Mouse (Mus musculus): ENCODE results near the gene Cacnb4.

Gene Cacnb4

DNA sequence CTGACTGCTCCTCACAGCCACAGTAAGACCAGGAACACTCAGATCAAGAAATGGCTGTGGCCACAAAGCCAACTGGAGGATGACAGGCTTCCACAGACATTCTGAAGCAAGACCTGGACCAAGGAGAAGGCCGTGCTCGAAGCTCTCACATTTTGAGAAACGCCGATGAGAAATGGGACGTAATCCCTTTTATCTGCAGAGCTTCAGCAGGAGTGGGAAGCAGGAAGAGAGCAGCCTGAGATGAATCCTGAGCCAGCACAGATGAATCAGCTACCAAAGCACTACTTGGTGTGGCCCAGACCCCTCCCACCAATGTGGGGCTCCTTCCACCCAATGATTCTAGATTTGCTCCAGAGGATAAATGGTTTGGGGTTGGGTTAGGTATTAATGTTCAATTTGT is 113.4 kb downstream of the Cacnb4 start:
- DNase-seq, result no peak

DNA sequence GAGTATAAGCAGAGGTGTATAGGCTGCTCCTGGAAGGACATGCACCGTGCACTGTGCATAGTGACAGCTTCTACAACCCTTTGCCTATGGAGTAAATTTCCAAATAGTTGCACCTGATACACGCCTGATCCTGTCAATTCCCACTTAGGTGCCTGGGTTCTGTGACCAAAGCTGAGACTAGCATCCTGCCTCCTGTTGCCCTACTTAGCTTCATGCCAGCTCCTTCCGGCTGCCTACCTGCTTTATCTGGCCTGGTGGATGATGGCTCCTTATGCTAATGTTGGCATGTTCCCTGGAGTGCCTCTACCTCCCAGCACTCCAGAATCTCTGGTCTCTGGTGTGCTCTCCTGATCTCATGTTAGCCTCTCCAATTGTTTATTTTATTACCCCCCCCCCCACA is 114.3 kb downstream of the Cacnb4 start:
- no peak for DNase-seq

DNA sequence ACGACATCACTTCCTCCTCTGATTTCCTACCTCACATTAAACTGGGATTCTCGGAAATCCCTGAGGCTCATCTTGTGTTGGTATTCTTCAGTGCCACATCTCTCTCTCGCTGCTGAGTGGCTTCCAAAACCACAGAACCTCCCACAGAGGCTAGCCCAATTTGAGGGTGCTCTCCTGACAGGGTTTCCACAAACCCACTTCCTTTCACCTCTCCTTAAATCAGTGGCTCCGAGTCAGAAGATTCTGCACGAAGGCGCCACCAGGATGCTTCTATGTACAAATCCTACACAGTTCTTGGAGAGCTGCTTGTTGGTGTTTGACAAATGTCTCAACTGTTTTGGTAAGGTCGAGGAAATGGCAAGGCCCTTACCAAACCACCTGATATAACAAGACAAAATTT is 115.5 kb downstream of the Cacnb4 start:
- DNase-seq, result no peak

DNA sequence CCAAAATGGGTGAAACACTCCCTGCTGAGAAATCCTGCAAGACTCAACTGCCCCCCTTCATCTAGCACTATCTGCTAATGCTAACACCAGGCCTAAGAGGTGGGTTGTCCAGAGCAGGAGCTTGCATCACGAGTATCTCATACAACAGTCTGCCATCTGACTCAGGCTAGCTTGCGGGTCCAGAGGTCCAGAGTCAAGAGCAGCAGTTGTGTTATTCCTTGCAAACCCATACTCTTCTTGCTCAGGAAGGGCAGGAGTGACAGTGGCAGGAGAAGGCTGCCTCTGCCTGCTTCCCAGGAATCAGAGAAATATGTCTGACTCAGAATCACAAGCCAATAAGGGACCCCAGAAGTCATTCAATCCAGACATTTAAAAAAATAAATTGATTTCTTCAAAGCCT is 116.4 kb downstream of the Cacnb4 start:
- DNase-seq, result no peak

DNA sequence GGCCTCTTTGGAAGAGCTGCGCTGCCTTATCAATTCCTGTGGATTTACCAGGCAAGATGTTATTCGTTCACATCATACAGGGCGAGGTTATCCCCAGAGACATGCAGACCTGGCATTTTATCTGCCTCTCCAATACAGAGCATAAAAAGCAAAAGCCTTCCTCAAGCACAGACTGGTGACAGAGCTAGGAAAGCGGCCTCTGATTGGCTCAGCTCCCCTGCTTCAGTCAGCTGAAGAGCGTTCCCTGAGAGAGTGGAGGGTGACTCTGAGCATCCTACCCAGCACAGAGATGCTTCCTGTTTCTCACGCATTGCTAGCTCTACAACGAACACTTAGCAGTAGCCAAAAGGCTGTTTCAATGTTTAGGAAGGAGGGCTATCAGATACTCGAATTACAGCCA is 118.2 kb downstream of the Cacnb4 start:
- DNase-seq, result peak; percentile 81

DNA sequence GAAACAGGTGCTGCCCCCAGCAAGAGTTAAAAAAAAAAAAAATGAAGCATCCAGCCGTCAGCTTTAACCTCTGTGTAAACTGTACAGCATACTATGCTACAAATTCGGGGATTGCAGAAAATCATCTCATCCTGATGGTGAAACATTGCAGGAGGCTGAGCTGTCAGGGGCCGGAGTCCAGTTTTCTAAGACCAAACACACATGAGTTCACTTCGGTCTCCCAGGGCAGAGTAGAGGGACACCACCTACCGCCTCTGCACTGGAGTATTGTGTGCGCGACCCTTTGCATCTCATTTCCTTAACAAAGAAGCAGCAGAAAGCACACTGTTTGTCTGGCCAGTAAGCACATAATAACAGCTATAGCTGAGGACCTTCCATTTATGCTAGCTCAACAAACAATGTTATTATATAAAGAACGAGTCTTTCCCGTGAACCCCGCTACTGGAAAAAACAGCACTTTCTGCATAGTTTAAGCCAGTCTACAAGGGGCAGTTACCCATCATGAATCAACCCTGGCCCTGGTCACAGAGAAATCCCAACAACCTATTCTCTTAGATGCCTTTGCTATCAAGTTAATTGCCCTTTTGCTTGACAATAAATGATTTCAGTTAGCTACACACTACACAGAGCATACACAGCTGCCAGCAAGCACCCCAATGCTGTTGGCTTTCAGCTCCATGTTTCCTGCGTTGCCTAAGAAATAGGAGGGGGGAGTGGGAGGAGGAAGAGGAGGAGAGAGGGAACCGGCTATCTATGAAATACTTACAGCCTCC is 118.9 kb downstream of the Cacnb4 start:
- no peak for DNase-seq

DNA sequence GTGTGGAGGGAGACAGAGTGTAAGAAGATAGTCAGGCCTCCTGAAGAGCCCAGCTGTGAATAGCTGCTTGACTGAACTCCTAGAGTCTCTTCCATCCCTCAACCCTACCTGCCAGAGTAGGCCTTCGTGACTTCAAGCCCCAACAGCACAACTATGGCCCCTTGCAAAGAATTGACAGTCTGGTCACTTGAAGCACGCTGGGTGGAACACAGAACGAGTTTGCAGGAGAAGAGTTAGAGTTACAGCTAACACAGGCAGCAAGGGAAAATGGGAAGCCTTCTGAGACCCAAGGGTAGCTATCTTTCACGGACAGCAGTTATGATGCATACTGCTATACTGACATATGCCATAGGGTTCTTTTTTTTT is 119.7 kb downstream of the Cacnb4 start:
- no peak for DNase-seq

DNA sequence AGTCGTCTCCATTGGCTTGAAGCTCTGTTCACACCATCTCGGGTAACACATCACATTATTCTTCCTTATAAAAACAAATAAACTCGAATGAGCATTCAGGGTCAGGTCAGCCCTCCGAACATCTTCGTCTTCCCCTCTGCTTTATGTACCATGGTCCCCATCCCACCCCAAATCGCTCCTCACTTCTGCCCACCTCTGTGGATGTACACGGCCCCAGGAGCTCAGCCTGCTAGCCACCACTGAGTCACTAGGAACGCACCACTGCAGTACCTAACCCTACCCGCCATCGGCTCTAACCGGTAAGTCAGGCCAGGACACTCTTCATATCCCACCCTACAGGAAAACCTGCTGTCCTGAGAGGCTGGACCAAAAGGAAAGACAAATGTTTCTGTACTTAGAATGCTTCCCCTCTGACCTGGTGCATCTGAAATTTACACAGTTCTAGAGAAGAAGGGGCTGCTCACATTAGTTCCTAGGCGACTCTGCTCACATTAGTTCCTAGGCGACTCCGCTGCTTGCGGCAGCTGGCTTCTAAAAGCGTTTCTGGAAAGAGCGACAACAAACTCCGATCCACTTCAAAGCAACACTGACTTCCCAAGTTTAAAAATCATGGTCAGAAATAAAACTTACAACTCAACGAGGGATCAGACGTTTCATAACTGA is 120.2 kb downstream of the Cacnb4 start:
- DNase-seq, result no peak

DNA sequence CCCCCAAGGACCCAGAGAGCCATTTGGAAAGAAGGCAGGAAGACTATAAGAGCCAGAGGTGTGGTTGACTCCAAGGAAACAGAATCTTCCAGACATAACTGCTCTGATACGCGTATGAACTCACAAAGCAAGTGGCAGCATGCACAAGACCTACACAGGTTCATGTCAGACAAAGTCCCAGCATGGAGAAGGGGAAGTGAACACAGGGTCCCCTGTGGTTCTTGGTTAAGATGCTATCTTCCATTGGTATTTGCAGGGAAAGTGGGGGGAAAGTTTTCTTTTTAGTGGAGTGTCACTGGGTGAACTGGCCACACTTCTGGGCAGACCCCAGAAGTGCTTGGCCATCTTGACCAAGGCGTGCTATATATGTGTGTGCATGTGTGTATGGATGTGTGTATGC is 128.2 kb downstream of the Cacnb4 start:
- no peak for DNase-seq

DNA sequence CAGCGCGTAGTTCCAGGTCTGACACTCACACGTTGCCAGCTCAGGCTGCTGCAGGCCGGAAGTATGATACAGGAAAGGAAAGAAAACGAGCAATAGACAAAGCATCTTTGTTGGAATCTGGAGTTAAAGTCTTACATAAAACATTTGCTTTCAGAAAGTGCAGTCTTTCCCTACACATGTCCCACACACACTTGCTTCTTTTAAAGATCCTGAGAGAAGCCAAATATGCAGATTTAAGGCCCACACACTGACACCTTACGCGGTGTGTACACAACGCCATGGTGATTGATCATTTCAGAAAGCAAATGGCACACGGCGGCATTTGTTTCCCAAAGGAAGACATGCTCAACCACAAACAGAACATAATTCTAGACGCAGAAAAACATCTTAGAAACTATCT is 129.3 kb downstream of the Cacnb4 start:
- DNase-seq, result no peak

DNA sequence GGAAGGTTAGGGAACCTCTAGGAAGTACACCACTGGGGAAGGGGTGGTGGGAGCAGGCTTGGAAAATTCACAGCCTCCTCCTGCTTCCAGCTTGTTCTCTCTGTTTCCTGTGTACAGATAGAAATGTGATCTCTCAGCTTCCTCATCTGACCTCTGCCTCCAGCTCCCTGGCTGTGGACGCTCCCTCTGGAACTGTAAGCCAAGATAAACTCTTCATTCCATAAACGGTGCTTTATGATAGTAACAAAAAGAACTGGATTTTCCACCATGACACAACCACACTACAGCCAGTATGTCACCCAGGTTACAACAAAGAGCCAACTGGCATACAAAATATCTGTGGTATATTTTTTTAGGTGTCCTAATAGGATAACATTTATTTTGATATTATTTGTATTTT is 132.1 kb downstream of the Cacnb4 start:
- DNase-seq, result no peak

DNA sequence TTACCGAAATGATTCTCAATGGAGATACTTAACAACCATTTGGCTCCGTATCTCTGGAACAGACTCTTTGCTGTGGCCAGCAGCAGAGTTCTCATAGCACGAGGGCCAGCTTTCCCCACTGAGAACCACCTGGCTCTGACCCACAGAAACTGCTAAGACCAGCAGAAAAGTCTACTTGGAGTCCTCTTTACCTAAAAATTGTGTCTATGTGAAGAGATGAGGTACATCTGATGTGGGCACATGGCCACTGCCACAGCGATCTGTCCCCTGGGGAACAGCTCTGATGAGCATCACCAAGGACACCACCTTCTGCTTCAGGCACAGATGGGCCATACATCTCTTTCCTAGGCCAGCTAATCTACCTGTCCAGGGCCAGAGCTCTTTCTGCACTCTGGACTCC is 135.6 kb downstream of the Cacnb4 start:
- DNase-seq, result no peak

DNA sequence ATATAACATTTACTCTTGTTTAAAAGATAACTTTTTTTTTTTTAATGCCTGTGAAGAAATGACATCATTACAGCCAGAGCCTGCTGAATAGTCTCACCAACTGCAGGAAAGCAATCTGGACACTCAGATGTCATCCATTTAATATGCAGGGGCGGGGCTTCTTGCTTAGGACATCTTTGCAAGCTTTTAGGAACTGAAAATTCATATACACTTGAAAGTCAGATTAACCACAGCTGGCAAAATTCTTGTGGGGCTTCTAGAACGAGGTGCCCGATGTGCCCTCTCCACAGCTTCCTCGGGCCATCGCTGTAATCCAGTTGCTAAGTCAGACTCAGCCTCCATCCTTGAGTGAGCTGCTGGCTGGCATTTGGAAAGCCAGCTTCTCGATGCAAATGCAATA is 137.3 kb downstream of the Cacnb4 start:
- no peak for DNase-seq

DNA sequence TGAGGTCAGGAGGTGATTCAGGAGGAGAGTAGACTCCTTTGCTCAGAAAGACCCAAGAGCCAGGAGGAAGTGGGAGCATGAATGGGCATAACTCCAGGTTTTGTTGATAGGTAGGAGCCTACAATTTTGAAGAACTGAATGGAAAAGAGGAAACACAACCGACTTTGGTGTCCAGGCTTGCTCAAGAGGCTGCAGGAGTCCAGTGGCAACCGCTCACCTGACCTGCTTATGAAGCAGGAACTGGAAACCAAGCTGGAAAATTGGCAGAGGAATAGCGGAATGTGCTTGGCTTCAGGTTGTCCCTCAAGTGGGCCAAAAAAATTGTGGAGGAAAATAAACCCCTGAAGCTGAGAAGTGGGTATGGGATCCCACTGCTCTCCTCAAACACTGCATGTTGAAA is 139.0 kb downstream of the Cacnb4 start:
- no peak for DNase-seq

DNA sequence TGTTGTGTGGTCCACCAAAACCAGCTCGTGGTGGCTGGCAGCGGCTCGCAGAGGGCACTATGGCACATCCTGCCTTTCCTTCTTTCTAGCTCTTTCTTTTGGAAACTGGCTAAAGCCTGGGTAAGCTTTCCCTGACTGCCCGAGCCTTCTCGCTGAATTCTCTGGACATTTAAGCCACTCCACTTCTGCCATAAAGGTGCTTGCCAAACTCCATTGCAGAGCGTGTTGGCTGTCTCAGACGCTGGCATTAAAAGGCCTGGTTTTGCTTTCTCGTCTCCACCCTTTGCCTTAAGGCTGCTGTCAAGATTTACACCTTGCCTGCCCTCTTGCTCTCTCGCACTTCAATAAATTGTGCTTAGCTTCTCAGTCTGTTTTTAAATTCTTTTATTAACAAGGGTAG is 139.5 kb downstream of the Cacnb4 start:
- no peak for DNase-seq

DNA sequence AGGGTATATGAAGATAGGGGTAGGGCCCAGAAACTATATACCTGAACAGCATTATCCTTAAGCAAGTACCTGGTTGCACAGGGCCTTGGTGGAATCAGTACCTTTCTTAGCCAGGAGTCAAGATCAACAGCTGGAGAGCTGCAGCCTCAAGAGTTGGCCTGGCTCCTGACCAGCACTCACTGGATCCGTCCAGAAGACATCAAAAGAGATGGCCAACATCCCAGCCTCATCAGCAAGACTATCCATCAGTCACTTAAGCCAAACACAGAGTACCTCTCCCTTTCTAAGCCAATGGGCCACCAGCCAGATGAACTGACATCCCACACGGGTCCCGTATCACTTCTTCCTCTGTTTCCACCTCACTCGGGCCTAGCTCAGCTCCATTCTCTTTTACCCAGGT is 140.1 kb downstream of the Cacnb4 start:
- no peak for DNase-seq

DNA sequence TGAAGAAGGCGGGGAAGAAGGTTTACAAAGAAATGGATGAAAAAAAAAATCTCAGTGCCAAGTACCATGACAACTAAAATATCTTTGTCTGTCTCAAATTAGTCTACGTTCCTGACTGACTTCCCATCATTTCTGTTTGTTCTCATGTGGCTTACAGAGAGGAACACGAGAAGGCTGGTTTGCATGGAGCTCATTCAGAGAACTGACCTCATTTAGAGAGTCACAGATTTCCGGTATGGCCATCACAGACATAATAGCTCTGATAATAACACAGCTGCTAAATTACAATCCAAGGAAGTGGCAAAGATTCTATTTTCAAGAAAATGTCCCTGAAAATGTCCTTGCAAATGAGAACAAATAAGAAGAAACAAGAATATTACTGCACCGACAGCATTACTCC is 142.9 kb downstream of the Cacnb4 start:
- no peak for DNase-seq

DNA sequence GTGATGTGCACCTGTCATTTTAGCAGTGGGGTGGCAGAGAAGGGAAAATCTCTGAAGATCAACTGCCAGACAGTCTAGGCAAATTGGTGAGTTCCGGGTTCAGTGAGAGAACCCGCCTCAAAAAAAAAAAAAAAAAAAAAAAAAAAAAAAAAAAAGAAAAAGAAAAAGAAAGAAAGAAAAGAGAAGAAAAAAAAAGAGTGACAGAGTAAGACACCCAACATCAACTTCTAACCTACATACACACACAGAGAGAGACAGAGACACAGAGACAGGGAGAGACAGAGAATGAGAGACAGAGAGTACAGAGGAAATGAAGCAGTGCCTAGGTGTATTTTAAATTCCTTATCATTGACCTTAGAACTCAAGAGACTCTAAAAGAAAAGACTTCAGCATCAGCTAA is 146.1 kb downstream of the Cacnb4 start:
- DNase-seq, result no peak

DNA sequence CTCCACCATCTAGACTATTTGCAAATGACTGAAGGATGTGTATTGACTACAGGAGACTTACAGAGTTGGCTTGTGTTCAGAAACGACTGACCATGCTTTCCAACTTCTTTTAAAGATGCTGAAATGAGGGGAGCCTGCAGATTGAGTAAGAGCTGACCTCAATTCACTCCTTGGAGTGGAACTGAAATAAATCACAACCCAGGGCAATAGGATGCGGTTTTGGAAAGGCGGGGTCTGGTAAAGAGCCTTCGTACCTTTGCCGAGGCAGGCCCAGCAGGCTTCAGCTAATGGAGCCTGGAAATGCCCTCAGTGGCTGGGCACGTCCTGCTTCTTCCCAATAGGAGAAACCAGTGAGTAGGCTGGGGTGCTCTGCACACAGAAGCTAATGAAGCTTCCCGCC is 147.4 kb downstream of the Cacnb4 start:
- DNase-seq, result no peak

DNA sequence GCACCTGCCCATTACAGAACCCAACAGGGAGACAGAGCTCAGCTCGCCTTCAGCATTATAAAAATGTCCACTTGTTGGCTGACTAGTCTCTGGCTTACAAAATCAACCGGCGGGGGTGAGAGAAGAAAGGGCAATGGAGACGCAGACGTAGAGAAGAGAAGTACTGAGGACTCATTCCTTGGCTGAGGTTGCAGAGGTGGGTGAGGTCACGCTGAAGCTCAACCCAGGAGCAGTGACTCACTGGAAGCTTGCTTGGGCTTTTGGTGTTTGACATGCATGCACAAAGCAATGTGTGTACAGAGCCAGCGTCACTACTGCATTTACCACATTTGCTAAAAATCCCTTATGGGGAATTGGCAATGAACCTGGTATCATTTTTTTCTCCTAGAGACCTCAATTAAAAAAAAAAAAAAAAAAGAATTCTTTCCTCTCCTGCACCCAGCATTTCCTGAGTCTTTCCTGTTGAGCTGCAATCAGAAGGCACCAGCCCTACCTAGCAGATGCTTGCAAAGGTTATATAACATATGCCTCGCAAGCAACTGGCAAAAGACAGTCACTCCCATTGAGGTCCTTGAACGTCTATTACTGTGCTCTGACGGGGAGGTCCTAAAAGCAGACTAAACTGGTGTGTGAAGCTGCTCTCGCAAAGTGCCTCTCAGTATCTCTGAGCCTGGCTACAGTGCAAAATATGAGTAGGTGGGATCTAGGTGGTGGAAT is 150.6 kb downstream of the Cacnb4 start:
- DNase-seq, result no peak

DNA sequence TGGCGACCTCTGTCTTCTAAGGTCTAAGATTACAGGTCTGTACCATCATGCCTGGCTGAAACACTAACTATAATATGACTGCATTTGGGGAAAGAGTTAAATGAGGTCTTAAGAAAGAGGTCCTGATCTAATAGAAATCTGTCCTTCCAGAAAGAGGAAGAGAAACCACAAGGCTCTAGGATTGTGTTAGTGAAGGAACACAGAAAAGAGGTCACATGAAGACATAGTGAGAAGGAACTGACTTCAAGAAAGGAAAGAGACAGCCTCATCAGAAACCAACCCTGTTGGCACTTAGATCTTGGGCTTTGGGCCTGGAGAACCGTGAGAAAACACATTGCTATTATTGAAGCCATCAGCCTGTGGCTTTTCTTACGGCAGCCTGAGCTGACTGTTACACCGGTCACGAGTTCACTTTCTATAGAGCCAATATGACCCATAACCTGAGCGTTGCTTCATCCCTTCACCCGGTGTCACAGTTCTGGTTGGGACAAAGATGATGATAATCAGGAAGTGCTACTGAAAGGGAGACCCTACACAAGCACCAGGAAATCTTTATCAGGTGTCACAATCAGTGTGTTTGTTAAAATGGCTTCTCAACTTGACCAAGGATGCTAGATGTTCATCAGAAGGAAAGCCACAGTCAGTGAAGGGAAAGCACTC is 153.4 kb downstream of the Cacnb4 start:
- no peak for DNase-seq

DNA sequence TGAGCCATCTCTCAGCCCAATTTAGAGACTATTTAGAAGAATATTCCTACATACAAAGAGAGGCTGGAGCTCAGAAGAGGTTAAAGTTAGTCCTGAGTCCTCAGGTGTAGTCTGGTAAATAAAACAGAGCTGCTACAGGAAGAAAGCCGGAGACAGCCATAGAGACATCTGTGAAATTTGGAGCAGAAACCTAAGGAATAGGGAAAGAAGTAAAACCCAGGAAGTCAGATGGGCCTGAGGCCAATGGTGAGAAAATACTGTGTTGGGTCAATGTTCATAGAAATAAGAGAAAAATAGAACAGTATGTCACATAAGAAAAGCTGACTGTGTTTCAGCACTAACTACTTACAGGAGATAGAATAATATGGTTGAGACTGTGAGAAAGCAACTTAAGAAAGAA is 155.6 kb downstream of the Cacnb4 start:
- DNase-seq, result no peak

DNA sequence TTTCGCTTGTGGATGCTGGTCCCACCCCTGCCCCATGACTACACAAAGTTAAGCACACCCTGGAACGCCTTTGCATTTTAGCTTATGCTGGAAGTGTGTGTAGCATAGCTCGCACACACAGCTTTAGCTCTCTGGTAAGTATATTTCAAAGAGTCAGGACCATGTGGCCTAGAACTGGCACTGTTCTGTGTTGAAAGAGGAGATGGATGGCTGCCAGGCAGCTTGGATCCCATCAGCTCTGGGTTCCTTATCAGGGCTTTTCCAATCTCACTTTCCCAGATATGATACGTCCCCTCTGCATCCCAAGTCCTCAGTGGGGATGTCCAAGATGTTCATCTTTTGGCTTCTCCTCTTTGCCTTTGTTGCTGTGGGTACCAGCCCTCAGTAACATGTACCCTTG is 157.9 kb downstream of the Cacnb4 start:
- no peak for DNase-seq

DNA sequence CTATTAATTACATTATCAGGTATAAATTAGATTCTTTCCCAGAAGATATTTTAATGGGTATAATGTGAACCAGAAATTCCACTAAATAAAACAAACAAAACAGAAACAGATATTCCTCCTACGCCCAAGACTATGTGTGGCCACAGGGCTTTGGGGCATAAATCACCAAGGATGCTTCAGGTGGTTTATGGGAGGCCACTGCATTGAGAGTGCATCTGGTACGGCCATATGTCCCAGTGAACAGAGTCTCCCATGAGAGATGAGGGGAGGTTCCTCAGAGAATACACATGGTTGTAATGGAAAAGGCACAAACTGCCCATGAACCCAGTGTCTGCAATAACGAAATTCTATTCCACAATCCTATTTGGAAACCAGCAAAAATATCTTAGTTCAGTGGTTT is 160.1 kb downstream of the Cacnb4 start:
- DNase-seq, result no peak
